Mouse (Mus musculus): ENCODE measurements around the gene Pla1a. TPM values are rescaled to one million over a fixed set of nuclear protein-coding genes. Genes with fewer than 3 reads are reported as not detected.

Gene Pla1a
- polyA plus RNA-seq, 1 experiment from 2014 or later = 0.68 TPM

GRCm38 (mm10) chr16:38378591-38378990, 54.4 kb downstream of the Pla1a start:
- no peaks in the 10 kb centered on the region for H3K36me3 ChIP-seq (ENCODE audit: control insufficient read depth, insufficient read depth, low read length)
- no peaks in the 10 kb centered on the region for H3K27me3 ChIP-seq (ENCODE audit: control insufficient read depth, insufficient read depth, low read depth, low read length)
- H3K9ac ChIP-seq (ENCODE audit: low read depth, low read length) = no peak overlapping the region
- H3K9me3 ChIP-seq (replicated peaks; ENCODE audit: control insufficient read depth, low read length, poor library complexity, severe bottlenecking) = no peaks in the 10 kb centered on the region
- H3K27ac ChIP-seq (ENCODE audit: low read length) = no peak overlapping the region
- H3K4me2 ChIP-seq (ENCODE audit: low read length) = no peak overlapping the region
- ATAC-seq = no peak
- no peak overlapping the region for H3K4me3 ChIP-seq (ENCODE audit: low read depth, low read length)
- peaks cover 4% of the 10 kb centered on the region; the same call in 1 of the 2 replicates for H3K4me1 ChIP-seq (ENCODE audit: control insufficient read depth, insufficient read depth, low read length)
- WGBS = 90% methylated on average over 6 of the region's 6 CpGs

- H3K4me3 ChIP-seq (ENCODE audit: low read depth, low read length) = no peak overlapping the region
- peaks cover 4% of the 10 kb centered on the region; the same call in 1 of the 2 replicates for H3K4me1 ChIP-seq (ENCODE audit: control insufficient read depth, insufficient read depth, low read length)
- no peak overlapping the region for H3K27ac ChIP-seq (ENCODE audit: low read length)
- H3K9me3 ChIP-seq (replicated peaks; ENCODE audit: control insufficient read depth, low read length, poor library complexity, severe bottlenecking) = no peaks in the 10 kb centered on the region
- 84% methylated on average over 6 of the region's 6 CpGs for WGBS
- no peaks in the 10 kb centered on the region for H3K36me3 ChIP-seq (ENCODE audit: control insufficient read depth, insufficient read depth, low read length)
- no peak overlapping the region for H3K4me2 ChIP-seq (ENCODE audit: low read length)
- no peak for ATAC-seq
- no peak overlapping the region for H3K9ac ChIP-seq (ENCODE audit: low read depth, low read length)
- no peaks in the 10 kb centered on the region for H3K27me3 ChIP-seq (ENCODE audit: control insufficient read depth, insufficient read depth, low read depth, low read length)
Measured at GRCm38 (mm10) chr16:38377546-38377945, 55.4 kb downstream of the Pla1a start.

- H3K27ac ChIP-seq (ENCODE audit: low read length) = peak overlapping the region; percentile 83
- H3K9ac ChIP-seq (ENCODE audit: low read depth, low read length) = peak overlapping the region; percentile 66; the same call in 1 of the 2 replicates
- H3K4me3 ChIP-seq (ENCODE audit: low read depth, low read length) = peak overlapping the region; percentile 32
- H3K9me3 ChIP-seq (replicated peaks; ENCODE audit: control insufficient read depth, low read length, poor library complexity, severe bottlenecking) = no peaks in the 10 kb centered on the region
- no peaks in the 10 kb centered on the region for H3K36me3 ChIP-seq (ENCODE audit: control insufficient read depth, insufficient read depth, low read length)
- WGBS = 52% methylated on average over 8 of the region's 8 CpGs
- H3K4me1 ChIP-seq (ENCODE audit: control insufficient read depth, insufficient read depth, low read length) = peaks cover 4% of the 10 kb centered on the region; the same call in 1 of the 2 replicates
- no peaks in the 10 kb centered on the region for H3K27me3 ChIP-seq (ENCODE audit: control insufficient read depth, insufficient read depth, low read depth, low read length)
- peak; percentile 54; the same call in 1 of the 2 replicates for ATAC-seq
- H3K4me2 ChIP-seq (ENCODE audit: low read length) = peak overlapping the region; percentile 57
Measured at GRCm38 (mm10) chr16:38376841-38377249, 56.1 kb downstream of the Pla1a start.

- Histone ChIP-seq H3K9me3 (replicated peaks; ENCODE audit: control insufficient read depth, low read length, poor library complexity, severe bottlenecking) (no peaks in the 10 kb centered on the region), H3K4me2 (ENCODE audit: low read length) (peak overlapping the region; percentile 57), H3K36me3 (ENCODE audit: control insufficient read depth, insufficient read depth, low read length) (no peaks in the 10 kb centered on the region), H3K27ac (ENCODE audit: low read length) (peak overlapping the region; percentile 83), H3K9ac (ENCODE audit: low read depth, low read length) (peak overlapping the region; percentile 66; the same call in 1 of the 2 replicates), H3K27me3 (ENCODE audit: control insufficient read depth, insufficient read depth, low read depth, low read length) (no peaks in the 10 kb centered on the region), H3K4me1 (ENCODE audit: control insufficient read depth, insufficient read depth, low read length) (peaks cover 4% of the 10 kb centered on the region; the same call in 1 of the 2 replicates), H3K4me3 (ENCODE audit: low read depth, low read length) (peak overlapping the region; percentile 32)
- 21% methylated on average over 12 of the region's 17 CpGs for WGBS
- peak; percentile 89 for ATAC-seq
Measured at GRCm38 (mm10) chr16:38376163-38376840, 56.6 kb downstream of the Pla1a start.

- H3K4me3 ChIP-seq (ENCODE audit: low read depth, low read length) = no peak overlapping the region
- no peak overlapping the region for H3K4me2 ChIP-seq (ENCODE audit: low read length)
- H3K4me1 ChIP-seq (ENCODE audit: control insufficient read depth, insufficient read depth, low read length) = peaks cover 4% of the 10 kb centered on the region; the same call in 1 of the 2 replicates
- H3K27ac ChIP-seq (ENCODE audit: low read length) = no peak overlapping the region
- H3K27me3 ChIP-seq (ENCODE audit: control insufficient read depth, insufficient read depth, low read depth, low read length) = no peaks in the 10 kb centered on the region
- 87% methylated on average over 7 of the region's 7 CpGs for WGBS
- H3K9me3 ChIP-seq (replicated peaks; ENCODE audit: control insufficient read depth, low read length, poor library complexity, severe bottlenecking) = no peaks in the 10 kb centered on the region
- no peak overlapping the region for H3K9ac ChIP-seq (ENCODE audit: low read depth, low read length)
- H3K36me3 ChIP-seq (ENCODE audit: control insufficient read depth, insufficient read depth, low read length) = no peaks in the 10 kb centered on the region
- no peak for ATAC-seq
Measured at GRCm38 (mm10) chr16:38375182-38375581, 57.8 kb downstream of the Pla1a start.

- Histone ChIP-seq H3K36me3 (ENCODE audit: control insufficient read depth, insufficient read depth, low read length) (no peaks in the 10 kb centered on the region), H3K27me3 (ENCODE audit: control insufficient read depth, insufficient read depth, low read depth, low read length) (no peaks in the 10 kb centered on the region), H3K27ac (ENCODE audit: low read length) (no peak overlapping the region), H3K9ac (ENCODE audit: low read depth, low read length) (no peak overlapping the region), H3K9me3 (replicated peaks; ENCODE audit: control insufficient read depth, low read length, poor library complexity, severe bottlenecking) (no peaks in the 10 kb centered on the region), H3K4me2 (ENCODE audit: low read length) (no peak overlapping the region), H3K4me3 (ENCODE audit: low read depth, low read length) (no peak overlapping the region), H3K4me1 (ENCODE audit: control insufficient read depth, insufficient read depth, low read length) (peaks cover 4% of the 10 kb centered on the region; the same call in 1 of the 2 replicates)
- WGBS = 84% methylated on average over 10 of the region's 10 CpGs
- no peak for ATAC-seq
Measured at GRCm38 (mm10) chr16:38374379-38375140, 58.4 kb downstream of the Pla1a start.

GRCm38 (mm10) chr16:38373941-38374340, 59.0 kb downstream of the Pla1a start:
- H3K36me3 ChIP-seq (ENCODE audit: control insufficient read depth, insufficient read depth, low read length) = no peaks in the 10 kb centered on the region
- no peaks in the 10 kb centered on the region for H3K9me3 ChIP-seq (replicated peaks; ENCODE audit: control insufficient read depth, low read length, poor library complexity, severe bottlenecking)
- H3K27ac ChIP-seq (ENCODE audit: low read length) = no peak overlapping the region
- no peak overlapping the region for H3K4me3 ChIP-seq (ENCODE audit: low read depth, low read length)
- H3K27me3 ChIP-seq (ENCODE audit: control insufficient read depth, insufficient read depth, low read depth, low read length) = no peaks in the 10 kb centered on the region
- no peak overlapping the region for H3K4me2 ChIP-seq (ENCODE audit: low read length)
- no peak for ATAC-seq
- H3K4me1 ChIP-seq (ENCODE audit: control insufficient read depth, insufficient read depth, low read length) = peaks cover 4% of the 10 kb centered on the region; the same call in 1 of the 2 replicates
- H3K9ac ChIP-seq (ENCODE audit: low read depth, low read length) = no peak overlapping the region
- WGBS = 89% methylated on average over 16 of the region's 16 CpGs

- Histone ChIP-seq H3K36me3 (ENCODE audit: control insufficient read depth, insufficient read depth, low read length) (no peaks in the 10 kb centered on the region), H3K9me3 (replicated peaks; ENCODE audit: control insufficient read depth, low read length, poor library complexity, severe bottlenecking) (no peaks in the 10 kb centered on the region), H3K9ac (ENCODE audit: low read depth, low read length) (no peak overlapping the region), H3K27ac (ENCODE audit: low read length) (no peak overlapping the region), H3K4me3 (ENCODE audit: low read depth, low read length) (no peak overlapping the region), H3K4me1 (ENCODE audit: control insufficient read depth, insufficient read depth, low read length) (peaks cover 4% of the 10 kb centered on the region; the same call in 1 of the 2 replicates), H3K4me2 (ENCODE audit: low read length) (no peak overlapping the region), H3K27me3 (ENCODE audit: control insufficient read depth, insufficient read depth, low read depth, low read length) (no peaks in the 10 kb centered on the region)
- WGBS = 87% methylated on average over 10 of the region's 10 CpGs
- no peak for ATAC-seq
Measured at GRCm38 (mm10) chr16:38373439-38373838, 59.5 kb downstream of the Pla1a start.

GRCm38 (mm10) chr16:38372876-38373275, 60.1 kb downstream of the Pla1a start:
- Histone ChIP-seq H3K4me1 (ENCODE audit: control insufficient read depth, insufficient read depth, low read length) (peaks cover 4% of the 10 kb centered on the region; the same call in 1 of the 2 replicates), H3K27ac (ENCODE audit: low read length) (no peak overlapping the region), H3K9me3 (replicated peaks; ENCODE audit: control insufficient read depth, low read length, poor library complexity, severe bottlenecking) (no peaks in the 10 kb centered on the region), H3K36me3 (ENCODE audit: control insufficient read depth, insufficient read depth, low read length) (no peaks in the 10 kb centered on the region), H3K27me3 (ENCODE audit: control insufficient read depth, insufficient read depth, low read depth, low read length) (no peaks in the 10 kb centered on the region), H3K4me3 (ENCODE audit: low read depth, low read length) (no peak overlapping the region), H3K9ac (ENCODE audit: low read depth, low read length) (no peak overlapping the region), H3K4me2 (ENCODE audit: low read length) (no peak overlapping the region)
- ATAC-seq = no peak
- WGBS = 83% methylated on average over 4 of the region's 4 CpGs
